Mouse (Mus musculus) myocyte (in vitro differentiated cells): ENCODE data around the gene G6pc2. TPM values are rescaled to one million over a fixed set of nuclear protein-coding genes. Genes with fewer than 3 reads are reported as not detected.

Experiments
- H3K27me3 ChIP-seq: one replicate; pipeline ENCODE4 v1.6.1; 2011; ENCODE audit not compliant: control insufficient read depth, insufficient read depth, insufficient read length
- H3K36me3 ChIP-seq: one replicate; pipeline ENCODE4 v1.6.1; 2011; ENCODE audit not compliant: control insufficient read depth, insufficient read depth
- H3K4me2 ChIP-seq: one replicate; pipeline ENCODE4 v1.6.1; 2011; ENCODE audit warnings: low read depth, control low read depth
- H3K4me3 ChIP-seq: one replicate; pipeline ENCODE4 v1.5.1; 2011; ENCODE audit warnings: mild to moderate bottlenecking, control low read depth, moderate library complexity
- H3K79me2 ChIP-seq: one replicate; pipeline ENCODE4 v1.6.1; 2011; ENCODE audit not compliant: control insufficient read depth, insufficient read depth
- H3ac ChIP-seq: one replicate; pipeline ENCODE4 v1.6.1; 2011; ENCODE audit not compliant: control insufficient read depth, insufficient read length
- CEBPB ChIP-seq: IDR thresholded peaks from 2 replicates; pipeline ENCODE4 v1.6.1; 2011; ENCODE audit warnings: mild to moderate bottlenecking, moderate library complexity; ENCODE audit not compliant: poor library complexity, insufficient read depth, severe bottlenecking
- E2F4 ChIP-seq: IDR thresholded peaks from one replicate; pipeline ENCODE4 v1.6.1; 2011; ENCODE audit warnings: mild to moderate bottlenecking, control low read depth, moderate library complexity; ENCODE audit not compliant: insufficient read depth
- MAX ChIP-seq: IDR thresholded peaks from one replicate; pipeline ENCODE4 v1.6.1; 2011; ENCODE audit warnings: low read depth, mild to moderate bottlenecking, control low read depth
- MYOD1 ChIP-seq, 3 experiments: IDR thresholded peaks; one replicate each; pipeline ENCODE4 v1.6.1; 2011; ENCODE audit warnings: control low read depth in 2 of 3, low read depth in 2 of 3, mild to moderate bottlenecking in 2 of 3, moderate library complexity in 1 of 3; ENCODE audit not compliant: insufficient read length in 2 of 3, control insufficient read depth in 1 of 3
- MYOG ChIP-seq, 3 experiments: IDR thresholded peaks; one replicate each; pipeline ENCODE4 v1.6.1; 2011; ENCODE audit warnings: control low read depth in 2 of 3, low read depth in 2 of 3, mild to moderate bottlenecking in 2 of 3; ENCODE audit not compliant: insufficient read length in 2 of 3, control insufficient read depth in 1 of 3, insufficient read depth in 1 of 3
- POLR2A ChIP-seq: IDR thresholded peaks from one replicate; pipeline ENCODE4 v1.6.1; 2011; ENCODE audit warnings: low read depth, mild to moderate bottlenecking, control low read depth, moderate library complexity; ENCODE audit not compliant: insufficient read length
- POLR2AphosphoS2 ChIP-seq: IDR thresholded peaks from one replicate; pipeline ENCODE4 v1.6.1; 2011; ENCODE audit warnings: low read depth, control low read depth; ENCODE audit not compliant: insufficient read length
- REST ChIP-seq: IDR thresholded peaks from one replicate; pipeline ENCODE4 v1.6.1; 2011; ENCODE audit warnings: mild to moderate bottlenecking, control low read depth, moderate library complexity; ENCODE audit not compliant: insufficient read depth, insufficient read length
- SRF ChIP-seq: IDR thresholded peaks from one replicate; pipeline ENCODE4 v1.6.1; 2011; ENCODE audit warnings: low read depth; ENCODE audit not compliant: control insufficient read depth, insufficient read length
- TCF12 ChIP-seq: IDR thresholded peaks from one replicate; pipeline ENCODE4 v1.6.1; 2011; ENCODE audit warnings: mild to moderate bottlenecking, control low read depth; ENCODE audit not compliant: poor library complexity, insufficient read depth, severe bottlenecking
- TCF3 ChIP-seq: IDR thresholded peaks from one replicate; pipeline ENCODE4 v1.6.1; 2011; ENCODE audit warnings: low read depth, control low read depth; ENCODE audit not compliant: insufficient read length
- USF1 ChIP-seq: IDR thresholded peaks from one replicate; pipeline ENCODE4 v1.6.1; 2011; ENCODE audit warnings: low read depth, mild to moderate bottlenecking, control low read depth, moderate library complexity
- polyA plus RNA-seq: library from polyadenylated mRNA; unstranded; fragments of >200 nt; fragmentation: generic; extraction: Trizol; gene quantifications from one replicate; pipeline ENCODE4 v1.2.1, GENCODE M21; 2012; ENCODE audit warnings: missing spikeins

G6pc2 gene
- polyA plus RNA-seq, 1 experiment: not detected

GRCm38 (mm10) chr2:69221868-69222416 lies 11.1 kb downstream of the G6pc2 start:
- H3K36me3 ChIP-seq: no peaks in the 10 kb centered on the region
- H3K27me3 ChIP-seq: peaks cover 4% of the 10 kb centered on the region
- no peaks in the 10 kb centered on the region for H3K79me2 ChIP-seq
- no peak overlapping the region for H3K4me2 ChIP-seq
- no peak overlapping the region for H3ac ChIP-seq
- no peak overlapping the region for H3K4me3 ChIP-seq
- no peak for TF ChIP-seq TCF12
- no peak for TF ChIP-seq MAX
- no peak for TF ChIP-seq USF1
- TF ChIP-seq POLR2AphosphoS2: no peak
- TF ChIP-seq POLR2A: no peak
- TF ChIP-seq CEBPB: no peak
- no peak for TF ChIP-seq SRF
- no peak for TF ChIP-seq REST
- no peak for TF ChIP-seq E2F4

DNA sequence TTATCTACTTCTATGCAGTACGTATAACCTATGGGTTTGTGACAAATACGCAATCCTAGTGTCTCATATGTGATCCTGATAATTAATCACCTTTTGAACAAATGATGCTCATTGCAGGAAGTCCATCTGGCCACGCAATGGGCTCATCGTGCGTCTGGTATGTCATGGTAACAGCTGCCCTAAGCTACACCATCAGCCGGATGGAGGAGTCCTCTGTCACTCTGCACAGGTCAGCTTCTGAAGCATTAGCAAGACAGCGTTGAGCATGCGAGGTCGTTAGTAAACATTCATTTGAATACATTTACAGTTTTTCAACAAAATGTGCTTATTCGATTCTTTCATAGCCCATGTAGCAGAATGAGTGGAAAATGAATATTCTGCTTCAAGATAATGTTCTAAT lies 11.9 kb downstream of the G6pc2 start:
- TF ChIP-seq TCF12 (no peak), POLR2AphosphoS2 (no peak), USF1 (no peak), CEBPB (no peak), REST (no peak), POLR2A (no peak), MAX (no peak), E2F4 (no peak), MYOG (IDR thresholded peaks at IDR 0.05; ENCODE audit: control insufficient read depth in 1 of 3, insufficient read depth in 1 of 3, insufficient read length in 2 of 3, low read depth in 2 of 3) (no peak), SRF (no peak), TCF3 (no peak)
- no peak overlapping the region for H3K4me2 ChIP-seq
- H3K27me3 ChIP-seq: peaks cover 4% of the 10 kb centered on the region
- no peaks in the 10 kb centered on the region for H3K36me3 ChIP-seq
- no peak overlapping the region for H3ac ChIP-seq
- H3K79me2 ChIP-seq: no peaks in the 10 kb centered on the region
- no peak overlapping the region for H3K4me3 ChIP-seq

- Histone ChIP-seq H3K79me2 (no peaks in the 10 kb centered on the region), H3K4me3 (no peak overlapping the region), H3K36me3 (no peaks in the 10 kb centered on the region), H3ac (no peak overlapping the region), H3K27me3 (peaks cover 4% of the 10 kb centered on the region), H3K4me2 (no peak overlapping the region)
- TF ChIP-seq MAX (no peak), MYOG (IDR thresholded peaks at IDR 0.05; ENCODE audit: control insufficient read depth in 1 of 3, insufficient read depth in 1 of 3, insufficient read length in 2 of 3, low read depth in 2 of 3) (no peak), TCF12 (no peak), POLR2A (no peak), CEBPB (no peak), REST (no peak), E2F4 (no peak), TCF3 (no peak), USF1 (no peak), MYOD1 (IDR thresholded peaks at IDR 0.05; ENCODE audit: control insufficient read depth in 1 of 3, insufficient read length in 2 of 3, low read depth in 2 of 3) (no peak), SRF (no peak)
Measured at GRCm38 (mm10) chr2:69224724-69225123, 13.9 kb downstream of the G6pc2 start.

DNA sequence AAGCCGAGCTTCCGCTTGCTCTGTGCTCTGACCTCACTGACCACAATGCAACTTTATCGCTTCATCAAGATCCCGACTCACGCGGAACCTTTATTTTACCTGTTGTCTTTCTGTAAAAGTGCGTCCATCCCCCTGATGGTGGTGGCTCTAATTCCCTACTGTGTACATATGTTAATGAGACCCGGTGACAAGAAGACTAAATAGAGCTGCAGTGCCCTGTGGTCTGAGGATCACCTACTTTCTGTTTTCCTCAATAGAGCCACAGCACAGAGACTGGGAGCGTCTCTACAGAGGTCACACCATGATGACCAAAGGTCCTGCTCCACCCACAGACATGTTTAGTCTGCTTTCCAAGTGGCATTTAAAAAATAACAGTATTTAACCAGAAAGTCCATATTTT lies 16.0 kb downstream of the G6pc2 start:
- no peak overlapping the region for H3K4me3 ChIP-seq
- no peaks in the 10 kb centered on the region for H3K36me3 ChIP-seq
- H3K4me2 ChIP-seq: no peak overlapping the region
- no peaks in the 10 kb centered on the region for H3K79me2 ChIP-seq
- H3ac ChIP-seq: no peak overlapping the region
- TF ChIP-seq MYOG (IDR thresholded peaks at IDR 0.05; ENCODE audit: control insufficient read depth in 1 of 3, insufficient read depth in 1 of 3, insufficient read length in 2 of 3, low read depth in 2 of 3) (no peak), CEBPB (no peak), REST (no peak), TCF3 (no peak), TCF12 (no peak), POLR2A (no peak), E2F4 (no peak), MYOD1 (IDR thresholded peaks at IDR 0.05; ENCODE audit: control insufficient read depth in 1 of 3, insufficient read length in 2 of 3, low read depth in 2 of 3) (no peak)
- peaks cover 4% of the 10 kb centered on the region for H3K27me3 ChIP-seq

DNA sequence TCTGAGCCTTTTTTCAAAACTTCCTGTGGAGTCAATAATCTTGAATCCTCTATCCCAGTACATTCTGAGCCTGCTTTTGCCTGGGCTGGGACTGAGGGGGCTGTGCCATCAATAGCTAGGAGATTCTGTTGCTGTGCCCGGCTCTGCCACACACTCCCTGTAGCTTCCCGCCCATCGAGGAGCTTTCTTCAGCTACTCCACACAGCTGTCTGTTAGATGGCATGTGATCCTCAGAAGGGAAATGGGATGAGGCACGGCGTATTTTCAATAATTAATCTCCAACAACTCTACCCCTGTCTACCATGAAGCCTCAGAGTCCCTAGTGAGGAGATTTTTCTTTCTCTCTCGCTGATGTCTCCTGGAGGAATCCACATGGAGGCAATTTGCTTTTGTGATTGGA lies 17.8 kb downstream of the G6pc2 start:
- TF ChIP-seq CEBPB (no peak), MYOG (IDR thresholded peaks at IDR 0.05; ENCODE audit: control insufficient read depth in 1 of 3, insufficient read depth in 1 of 3, insufficient read length in 2 of 3, low read depth in 2 of 3) (no peak), MYOD1 (IDR thresholded peaks at IDR 0.05; ENCODE audit: control insufficient read depth in 1 of 3, insufficient read length in 2 of 3, low read depth in 2 of 3) (no peak), E2F4 (no peak), USF1 (no peak), POLR2A (no peak), TCF3 (no peak), TCF12 (no peak), SRF (no peak), REST (no peak), POLR2AphosphoS2 (no peak), MAX (no peak)
- Histone ChIP-seq H3K27me3 (no peaks in the 10 kb centered on the region), H3K79me2 (no peaks in the 10 kb centered on the region), H3K36me3 (no peaks in the 10 kb centered on the region), H3ac (no peak overlapping the region), H3K4me2 (no peak overlapping the region), H3K4me3 (no peak overlapping the region)
